Mouse (Mus musculus): ENCODE data around the gene Olfr305. TPM values are rescaled to one million over a fixed set of nuclear protein-coding genes. Genes with fewer than 3 reads are reported as not detected.

Olfr305 gene
- polyA plus RNA-seq (2017; shearing (Covaris generic)): not detected

DNA sequence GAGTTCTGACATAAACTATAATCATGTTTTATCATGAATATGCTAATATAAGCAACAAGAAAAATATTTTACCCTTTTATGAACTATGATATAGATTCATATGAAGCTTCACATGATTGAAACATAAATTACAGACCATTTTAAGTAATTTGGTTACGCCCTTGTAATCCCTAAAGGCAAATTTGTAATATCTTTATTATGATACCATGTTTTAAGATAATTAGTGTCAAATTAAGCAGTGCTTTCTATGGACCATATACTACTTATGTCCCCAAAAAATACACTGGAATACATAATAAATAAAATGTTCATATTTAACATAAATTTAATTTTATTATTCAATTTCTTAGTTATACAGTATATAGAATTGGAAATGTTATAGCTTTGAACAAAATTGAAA is at the start of gene Olfr305:
TSS of gene Olfr305 (minus strand) at position 101 of the 400 bp plus-strand sequence.

DNA sequence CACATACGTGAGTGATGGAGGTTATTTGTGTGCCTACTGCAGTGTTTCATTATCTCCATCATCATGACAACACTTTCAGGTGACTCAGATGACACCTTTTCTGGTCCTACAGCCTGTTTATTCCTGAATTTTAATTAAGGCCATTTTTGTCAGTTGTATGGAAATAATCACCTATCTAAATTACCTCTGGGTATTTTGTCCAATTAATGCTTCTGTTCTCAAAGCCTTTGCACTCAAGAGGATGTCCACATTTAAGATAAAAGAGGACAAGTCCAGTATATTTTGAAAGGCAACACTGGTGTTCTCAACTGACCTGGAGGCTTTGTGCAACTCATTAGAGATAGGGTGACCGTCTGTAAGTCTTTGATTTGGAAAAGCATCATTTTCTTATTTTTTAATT is 36.8 kb upstream of the Olfr305 start, which contains the start of gene Olfr301:
TSS of gene Olfr301 (plus strand) at position 301 of the 400 bp plus-strand sequence.

DNA sequence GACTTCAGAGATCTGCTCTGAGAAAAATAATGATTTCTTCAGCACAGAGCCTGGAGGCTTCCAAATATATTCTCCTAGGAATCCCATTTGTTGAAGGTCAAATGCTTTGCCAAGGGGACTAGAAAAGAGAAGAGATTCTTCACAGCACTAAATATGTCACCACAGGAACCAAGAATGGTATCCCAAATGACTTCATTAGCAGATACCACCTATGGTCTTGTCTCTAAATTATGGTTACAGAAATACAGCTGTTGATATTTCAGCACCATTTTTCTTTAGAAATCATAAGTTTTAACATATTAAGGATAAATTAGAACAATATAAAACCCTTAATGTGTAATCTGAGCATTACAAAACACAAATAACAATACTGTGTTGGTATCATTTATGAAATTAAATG is 31.0 kb upstream of the Olfr305 start, which contains the start of gene Olfr303:
TSS of gene Olfr303 (minus strand) at position 101 of the 400 bp plus-strand sequence.

DNA sequence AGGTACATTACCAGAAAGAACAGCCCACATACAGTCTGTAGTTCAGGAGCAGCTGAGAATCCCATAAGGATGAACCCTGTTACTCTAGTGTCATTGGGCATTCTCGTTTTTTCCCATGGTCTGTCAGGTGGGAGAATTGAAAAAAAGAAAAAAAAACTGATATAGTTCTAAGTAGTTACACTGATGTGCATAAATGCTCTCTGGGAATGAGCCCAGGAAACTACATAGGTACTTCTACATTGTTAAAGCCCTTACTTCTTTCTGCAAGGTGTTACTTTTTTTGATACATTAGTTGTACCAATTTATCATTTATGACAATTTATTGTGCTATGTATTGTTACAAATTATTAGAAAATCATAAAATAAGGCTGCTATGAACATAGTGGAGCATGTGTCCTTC is 19.8 kb upstream of the Olfr305 start, which contains the start of gene Olfr304:
TSS of gene Olfr304 (minus strand) at position 101 of the 400 bp plus-strand sequence.

DNA sequence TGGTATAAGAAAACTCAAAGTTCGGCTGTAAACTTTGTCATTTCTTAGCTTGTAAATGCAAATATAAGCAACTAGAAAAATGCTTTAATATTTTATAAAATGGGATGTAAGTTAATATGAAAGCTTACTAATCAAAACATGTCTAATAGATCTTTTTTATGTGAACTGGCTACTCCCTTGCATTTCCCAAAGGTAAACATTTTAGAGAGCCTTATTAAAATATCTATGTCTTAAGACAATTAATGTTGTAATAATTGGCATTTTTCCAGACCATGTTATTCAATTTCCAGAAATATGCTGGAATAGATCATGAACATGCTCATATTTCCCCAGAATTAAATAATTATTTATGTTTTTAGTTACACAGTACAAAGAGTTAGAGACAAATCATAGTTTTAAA is 29.2 kb downstream of the Olfr305 start, which contains the start of gene Olfr307:
TSS of gene Olfr307 (minus strand) at position 101 of the 400 bp plus-strand sequence.

DNA sequence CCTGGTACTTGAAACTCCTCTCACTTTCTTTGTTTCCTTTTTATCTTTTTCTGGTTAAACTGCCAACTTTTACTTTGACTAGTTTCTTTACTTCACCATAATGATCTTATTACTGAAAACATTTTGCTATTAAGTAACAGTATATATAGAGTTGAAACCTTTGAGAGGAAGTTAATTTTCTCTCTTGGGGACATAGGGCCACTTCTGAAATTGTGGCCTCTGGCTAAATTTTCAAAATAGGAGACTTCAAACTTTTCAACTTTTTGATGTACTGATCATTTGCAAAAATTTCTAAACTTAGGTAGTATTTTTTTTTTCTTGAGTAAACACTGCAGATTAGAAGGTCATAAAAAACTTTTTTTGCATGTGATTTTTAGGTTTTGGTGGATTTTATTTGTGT is 41.2 kb downstream of the Olfr305 start, which contains the start of gene Olfr308:
TSS of gene Olfr308 (minus strand) at position 101 of the 400 bp plus-strand sequence.

DNA sequence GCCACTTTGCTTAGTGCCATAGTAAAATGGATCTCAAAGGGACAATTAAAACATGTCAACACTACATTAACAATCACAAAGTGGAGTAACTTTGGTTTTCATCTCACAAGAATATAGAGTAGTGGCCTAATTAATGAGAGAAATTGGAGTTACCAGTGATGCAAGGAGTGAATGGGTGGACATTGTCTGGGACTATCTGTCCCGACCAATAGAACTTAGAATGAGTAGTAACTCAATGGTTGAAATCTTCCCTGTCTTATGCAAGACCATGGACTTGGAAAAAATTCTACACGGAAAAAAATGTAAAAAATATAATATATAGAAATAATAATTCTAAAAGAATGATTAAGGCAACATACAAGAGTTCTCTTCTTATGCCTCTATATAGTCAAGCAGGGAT is 53.1 kb downstream of the Olfr305 start, which contains the start of gene Olfr309:
TSS of gene Olfr309 (minus strand) at position 101 of the 400 bp plus-strand sequence.

Other genes with a start within 250 kb of the Olfr305 start
- not detected for gene Vmn2r75, start 195.2 kb downstream of the Olfr305 start, polyA plus RNA-seq (2017; shearing (Covaris generic))
- gene Vmn2r76, start 120.6 kb downstream of the Olfr305 start, polyA plus RNA-seq (2017; shearing (Covaris generic)): 0.10 TPM
- not detected for gene Olfr310, start 89.8 kb downstream of the Olfr305 start, polyA plus RNA-seq (2017; shearing (Covaris generic))
- gene Olfr309, start 53.2 kb downstream of the Olfr305 start, polyA plus RNA-seq (2017; shearing (Covaris generic)): not detected
- not detected for gene Olfr308, start 41.3 kb downstream of the Olfr305 start, polyA plus RNA-seq (2017; shearing (Covaris generic))
- not detected for gene Olfr307, start 29.3 kb downstream of the Olfr305 start, polyA plus RNA-seq (2017; shearing (Covaris generic))
- gene Olfr304, start 19.7 kb upstream of the Olfr305 start, polyA plus RNA-seq (2017; shearing (Covaris generic)): not detected
- not detected for gene Olfr303, start 30.9 kb upstream of the Olfr305 start, polyA plus RNA-seq (2017; shearing (Covaris generic))
- gene Olfr301, start 36.9 kb upstream of the Olfr305 start, polyA plus RNA-seq (2017; shearing (Covaris generic)): not detected
- not detected for gene Olfr299, start 93.0 kb upstream of the Olfr305 start, polyA plus RNA-seq (2017; shearing (Covaris generic))
- gene Olfr298, start 125.6 kb upstream of the Olfr305 start, polyA plus RNA-seq (2017; shearing (Covaris generic)): not detected
- not detected for gene Olfr297, start 153.0 kb upstream of the Olfr305 start, polyA plus RNA-seq (2017; shearing (Covaris generic))
- not detected for gene Olfr295, start 216.9 kb upstream of the Olfr305 start, polyA plus RNA-seq (2017; shearing (Covaris generic))
- gene Olfr294, start 249.7 kb upstream of the Olfr305 start, polyA plus RNA-seq (2017; shearing (Covaris generic)): not detected

All from inflammation-experienced regulatory T-cells, adult 16 weeks (primary cell).